Mouse (Mus musculus) left cerebral cortex, adult 2 months (tissue): Measurements from ENCODE around the gene Nos1. TPM values are rescaled to one million over a fixed set of nuclear protein-coding genes. Genes with fewer than 3 reads are reported as not detected.

Source experiments
- DNase-seq, 2 experiments: peaks; one replicate each; pipeline ENCODE4 v3.0.0; 2021 to 2022; ENCODE audit warnings: low spot score in 2 of 2, mixed read lengths in 1 of 2; ENCODE audit errors: extremely low spot score in 1 of 2
- H3K27ac ChIP-seq: fragments of 200-600 bp; 2 replicates; pipeline ENCODE4 v1.8.1; 2022
- H3K4me3 ChIP-seq: fragments of 200-600 bp; 2 replicates; pipeline ENCODE4 v1.8.1; 2022
- CTCF ChIP-seq: fragments of 200-600 bp; IDR thresholded peaks from 2 replicates; pipeline ENCODE4 v1.8.1; 2022; ENCODE audit warnings: antibody characterized with exemption, mild to moderate bottlenecking, moderate library complexity
- intact Hi-C: fragments of 180-260 bp; cut with DNase I; formaldehyde crosslinking; loops from one replicate; pipeline ENCODE4 v1.15.1; 2025
- total RNA-seq, 2 experiments: library from RNA; stranded (reverse); gene quantifications; 2 replicates each; pipeline ENCODE4 v1.2.3; 2021

Gene Nos1
- total RNA-seq, 2 experiments from 2014 or later = 34.5 to 41.2 TPM

- H3K4me3 ChIP-seq = no peak overlapping the region
- no peak for TF ChIP-seq CTCF
- no peak overlapping the region for H3K27ac ChIP-seq
- intact Hi-C loops = no loop called here
- no peak for DNase-seq
Observed at GRCm38 (mm10) chr5:117995372-117995901, 214.6 kb downstream of the Nos1 start.

GRCm38 (mm10) chr5:117995911-117996310, 215.1 kb downstream of the Nos1 start:
- DNase-seq = no peak
- TF ChIP-seq CTCF = no peak
- H3K27ac ChIP-seq = no peak overlapping the region
- no peak overlapping the region for H3K4me3 ChIP-seq
- intact Hi-C loops = no loop called here

- no peak for DNase-seq
- intact Hi-C loops = no loop called here
- TF ChIP-seq CTCF = no peak
- H3K4me3 ChIP-seq = no peak overlapping the region
- no peak overlapping the region for H3K27ac ChIP-seq
Observed at GRCm38 (mm10) chr5:117996581-117996980, 215.7 kb downstream of the Nos1 start.

- no peak for TF ChIP-seq CTCF
- H3K4me3 ChIP-seq = no peak overlapping the region
- DNase-seq = no peak
- intact Hi-C loops = no loop called here
- peak overlapping the region; percentile 74; the same call in 1 of the 2 replicates for H3K27ac ChIP-seq
Observed at GRCm38 (mm10) chr5:117997434-117997970, 216.7 kb downstream of the Nos1 start.

GRCm38 (mm10) chr5:117999061-117999460, 218.2 kb downstream of the Nos1 start:
- no peak overlapping the region for H3K4me3 ChIP-seq
- intact Hi-C loops = no loop called here
- H3K27ac ChIP-seq = peak overlapping the region; percentile 74
- TF ChIP-seq CTCF = no peak
- DNase-seq = no peak

- peak; percentile 43 to 58 for DNase-seq
- no peak overlapping the region for H3K4me3 ChIP-seq
- intact Hi-C loops = no loop called here
Observed at GRCm38 (mm10) chr5:117999584-117999983, 218.8 kb downstream of the Nos1 start.

GRCm38 (mm10) chr5:118002059-118002458, 221.2 kb downstream of the Nos1 start:
- intact Hi-C loops = loop anchor here (2.0 kb wide), 2 partner anchors 25 kb away; partner anchors contain the start of genes Fbxo21 and Tesc
- Histone ChIP-seq H3K27ac (no peak overlapping the region), H3K4me3 (no peak overlapping the region)
- DNase-seq = peak; percentile 62 to 75
- peak; percentile 88 for TF ChIP-seq CTCF

More at GRCm38 (mm10) chr5:117999584-117999983, 218.8 kb downstream of the Nos1 start:
- peak overlapping the region; percentile 74 for H3K27ac ChIP-seq
- TF ChIP-seq CTCF = no peak

- Histone ChIP-seq H3K27ac (no peak overlapping the region), H3K4me3 (no peak overlapping the region)
- TF ChIP-seq CTCF = peak; percentile 88
- peak; percentile 73 to 77 for DNase-seq
- intact Hi-C loops = loop anchor here (1.0 kb wide), 1 partner anchor 65 kb away; no protein-coding TSS in a partner anchor
Observed at GRCm38 (mm10) chr5:118004619-118005018, 223.8 kb downstream of the Nos1 start.

- no peak overlapping the region for H3K4me3 ChIP-seq
- no peak overlapping the region for H3K27ac ChIP-seq
- intact Hi-C loops = no loop called here
- no peak for DNase-seq
- TF ChIP-seq CTCF = no peak
Observed at GRCm38 (mm10) chr5:118005728-118006127, 224.9 kb downstream of the Nos1 start.

GRCm38 (mm10) chr5:118008344-118008743, 227.5 kb downstream of the Nos1 start:
- no peak for TF ChIP-seq CTCF
- intact Hi-C loops = no loop called here
- Histone ChIP-seq H3K4me3 (no peak overlapping the region), H3K27ac (no peak overlapping the region)
- DNase-seq = no peak

Other genes with a start within 250 kb of the Nos1 start
- 100 to 1,000 TPM; 110 to 111 TPM for gene Fbxo21, start 195.7 kb downstream of the Nos1 start, total RNA-seq
- gene Tesc, start 246.7 kb downstream of the Nos1 start, total RNA-seq = 10 to 100 TPM; 82.0 to 87.3 TPM